Mouse (Mus musculus) G1E (cell line): Measurements from ENCODE around the gene Cdrt4. TPM values are rescaled to one million over a fixed set of nuclear protein-coding genes. Genes with fewer than 3 reads are reported as not detected.

Experiments
- ATAC-seq: 2 replicates; pipeline ENCODE4 v1.8.0; 2016; ENCODE audit warnings: mild to moderate bottlenecking; ENCODE audit not compliant: insufficient number of reproducible peaks, poor library complexity, low FRiP score, severe bottlenecking; ENCODE audit errors: extremely low read depth
- DNase-seq: peaks from one replicate; pipeline ENCODE4 v3.0.0; 2012; ENCODE audit warnings: low spot score
- H3K27me3 ChIP-seq: 2 replicates; pipeline ENCODE4 v1.6.1; 2012; ENCODE audit warnings: mild to moderate bottlenecking, low read length, inconsistent platforms; ENCODE audit not compliant: insufficient read depth
- H3K36me3 ChIP-seq: replicated peaks from 2 replicates; pipeline ENCODE3; 2012; ENCODE audit warnings: mild to moderate bottlenecking, inconsistent platforms
- H3K4me1 ChIP-seq: 2 replicates; pipeline ENCODE4 v1.6.1; 2012; ENCODE audit warnings: low read depth, low read length, inconsistent platforms, mixed read lengths; ENCODE audit not compliant: insufficient read depth
- H3K4me3 ChIP-seq: 2 replicates; pipeline ENCODE4 v1.5.1; 2012; ENCODE audit warnings: low read depth, mild to moderate bottlenecking, inconsistent platforms, low read length, moderate library complexity, mixed read lengths
- H3K9me3 ChIP-seq: replicated peaks from 2 replicates; pipeline ENCODE4 v1.6.1; 2012; ENCODE audit warnings: inconsistent platforms
- CTCF ChIP-seq: IDR thresholded peaks from 2 replicates; pipeline ENCODE4 v1.5.1; 2012; ENCODE audit warnings: low read depth, low read length, inconsistent platforms, mixed read lengths
- GATA1 ChIP-seq: IDR thresholded peaks from 2 replicates; pipeline ENCODE4 v1.6.1; 2012; ENCODE audit warnings: borderline replicate concordance, low read length, inconsistent platforms, mixed read lengths
- GATA2 ChIP-seq: IDR thresholded peaks from 2 replicates; pipeline ENCODE4 v1.6.1; 2012; ENCODE audit warnings: low read depth, low read length, inconsistent platforms, borderline replicate concordance
- POLR2AphosphoS5 ChIP-seq: IDR thresholded peaks from 2 replicates; pipeline ENCODE4 v1.6.1; 2012; ENCODE audit warnings: low read depth, low read length, inconsistent platforms; ENCODE audit not compliant: insufficient replicate concordance
- TAL1 ChIP-seq: conservative IDR thresholded peaks from 2 replicates; pipeline ENCODE4 v1.6.1; 2012; ENCODE audit warnings: low read depth, low read length, inconsistent platforms, mixed read lengths
- polyA plus RNA-seq: library from polyadenylated mRNA; stranded (reverse); fragments of >175 nt; gene quantifications from 2 replicates; pipeline ENCODE4 v1.2.3, GENCODE M21; 2012
- total RNA-seq, 2 experiments: library from RNA; stranded (forward) in 1 of 2; stranded (reverse) in 1 of 2; fragments of 200-1000 nt in 1 of 2; fragments of >200 nt in 1 of 2; fragmentation: Nextera tagmentation in 1 of 2; gene quantifications; 2 replicates each; pipeline ENCODE4 v1.2.3; 2014 to 2017

Gene Cdrt4
- total and polyA plus RNA-seq, 3 experiments: 0.27 TPM; not detected in 2

- H3K4me1 ChIP-seq: no peaks in the 10 kb centered on the region
- no peak overlapping the region for H3K4me3 ChIP-seq
- DNase-seq (no peak), ATAC-seq (no peak)
- no peak for TF ChIP-seq GATA2
- no peak for TF ChIP-seq TAL1
- no peak for TF ChIP-seq POLR2AphosphoS5
- TF ChIP-seq GATA1: no peak
- TF ChIP-seq CTCF: no peak
- no peaks in the 10 kb centered on the region for H3K36me3 ChIP-seq
- H3K9me3 ChIP-seq: no peaks in the 10 kb centered on the region
- H3K27me3 ChIP-seq: no peaks in the 10 kb centered on the region; the same call in 1 of the 2 replicates
Measured at GRCm38 (mm10) chr11:62938921-62939320, 12.1 kb upstream of the Cdrt4 start.

- TF ChIP-seq TAL1 (no peak), GATA2 (no peak), CTCF (no peak), GATA1 (no peak), POLR2AphosphoS5 (no peak)
- no peak for ATAC-seq
- Histone ChIP-seq H3K4me3 (no peak overlapping the region), H3K9me3 (no peaks in the 10 kb centered on the region), H3K27me3 (no peaks in the 10 kb centered on the region; the same call in 1 of the 2 replicates), H3K4me1 (no peaks in the 10 kb centered on the region), H3K36me3 (no peaks in the 10 kb centered on the region)
- DNase-seq: no peak
Measured at GRCm38 (mm10) chr11:62940176-62940575, 10.8 kb upstream of the Cdrt4 start.

- DNase-seq: no peak
- no peaks in the 10 kb centered on the region; the same call in 1 of the 2 replicates for H3K27me3 ChIP-seq
- H3K9me3 ChIP-seq: no peaks in the 10 kb centered on the region
- ATAC-seq: no peak
- H3K4me3 ChIP-seq: no peak overlapping the region
- H3K36me3 ChIP-seq: no peaks in the 10 kb centered on the region
- H3K4me1 ChIP-seq: no peaks in the 10 kb centered on the region
- TF ChIP-seq GATA1 (no peak), GATA2 (no peak), TAL1 (no peak)
Measured at GRCm38 (mm10) chr11:62943538-62943937, 7.5 kb upstream of the Cdrt4 start.

- peaks cover 2% of the 10 kb centered on the region; the same call in 1 of the 2 replicates for H3K27me3 ChIP-seq
- no peak for ATAC-seq
- no peaks in the 10 kb centered on the region for H3K9me3 ChIP-seq
- H3K4me1 ChIP-seq: no peaks in the 10 kb centered on the region
- H3K4me3 ChIP-seq: no peak overlapping the region
- TF ChIP-seq POLR2AphosphoS5 (no peak), GATA1 (no peak), GATA2 (no peak), CTCF (no peak), TAL1 (no peak)
- no peaks in the 10 kb centered on the region for H3K36me3 ChIP-seq
- no peak for DNase-seq
Measured at GRCm38 (mm10) chr11:62945514-62945913, 5.5 kb upstream of the Cdrt4 start.

- no peak for ATAC-seq
- TF ChIP-seq GATA2: no peak
- TF ChIP-seq TAL1: no peak
- TF ChIP-seq GATA1: no peak
- TF ChIP-seq CTCF: no peak
- no peak for TF ChIP-seq POLR2AphosphoS5
- no peaks in the 10 kb centered on the region for H3K36me3 ChIP-seq
- no peaks in the 10 kb centered on the region for H3K4me1 ChIP-seq
- H3K4me3 ChIP-seq: no peak overlapping the region
- H3K9me3 ChIP-seq: no peaks in the 10 kb centered on the region
- peaks cover 2% of the 10 kb centered on the region; the same call in 1 of the 2 replicates for H3K27me3 ChIP-seq
- no peak for DNase-seq
Measured at GRCm38 (mm10) chr11:62949548-62949947, 1.4 kb upstream of the Cdrt4 start.

GRCm38 (mm10) chr11:62954766-62955165 is 3.8 kb downstream of the Cdrt4 start:
- Histone ChIP-seq H3K27me3 (peaks cover 2% of the 10 kb centered on the region; the same call in 1 of the 2 replicates), H3K36me3 (no peaks in the 10 kb centered on the region), H3K4me1 (no peaks in the 10 kb centered on the region; the same call in 1 of the 2 replicates), H3K9me3 (no peaks in the 10 kb centered on the region), H3K4me3 (no peak overlapping the region)
- ATAC-seq: no peak
- no peak for TF ChIP-seq CTCF
- TF ChIP-seq GATA1: no peak
- TF ChIP-seq TAL1: no peak
- DNase-seq: no peak
